Mouse (Mus musculus) thymus, postnatal 36 days (tissue): ENCODE measurements around the gene Pla2r1.

Source experiments
- DNase-seq, 2 experiments: peaks; one replicate each; pipeline ENCODE4 v3.0.0; 2022; ENCODE audit warnings: mixed read lengths in 2 of 2

Pla2r1 gene

DNA sequence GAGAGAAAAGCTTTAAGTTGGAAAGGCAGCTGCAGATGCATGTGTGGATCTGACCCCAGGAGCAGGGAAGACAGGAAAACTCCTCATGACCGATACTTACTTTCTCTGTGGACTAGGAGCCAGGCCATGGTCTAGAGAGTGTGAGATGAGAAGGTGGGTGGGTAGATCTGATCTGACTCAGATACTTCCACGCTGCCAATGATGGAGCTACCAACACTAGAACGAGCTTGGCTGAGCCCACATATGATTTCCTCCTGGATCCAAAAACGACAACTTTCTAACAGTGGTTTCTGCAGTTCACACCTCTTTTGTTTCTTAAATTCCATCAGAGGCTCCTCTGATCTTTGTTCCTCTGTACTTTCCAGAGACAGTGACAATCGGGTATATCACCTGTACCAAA is 151.4 kb downstream of the Pla2r1 start:
- no peak for DNase-seq

DNA sequence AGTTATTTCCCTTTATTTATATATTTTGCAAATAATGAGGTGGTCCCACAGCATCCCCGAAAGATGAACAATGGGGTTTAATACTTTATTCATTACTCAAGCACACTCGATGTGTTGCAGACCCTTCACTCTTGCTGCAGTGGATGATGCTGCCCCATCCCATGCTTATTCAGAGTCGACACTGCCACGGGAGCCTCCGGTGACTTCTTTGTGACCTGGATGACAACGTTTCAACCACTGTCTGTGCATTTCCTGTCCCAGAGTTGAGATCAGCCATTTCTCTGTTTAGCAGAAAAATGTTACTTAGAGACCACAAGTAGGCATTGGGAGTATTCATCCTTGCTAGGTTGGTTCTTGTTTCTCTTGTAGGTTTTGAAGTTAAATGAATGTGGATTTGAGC is 159.3 kb downstream of the Pla2r1 start:
- no peak for DNase-seq

DNA sequence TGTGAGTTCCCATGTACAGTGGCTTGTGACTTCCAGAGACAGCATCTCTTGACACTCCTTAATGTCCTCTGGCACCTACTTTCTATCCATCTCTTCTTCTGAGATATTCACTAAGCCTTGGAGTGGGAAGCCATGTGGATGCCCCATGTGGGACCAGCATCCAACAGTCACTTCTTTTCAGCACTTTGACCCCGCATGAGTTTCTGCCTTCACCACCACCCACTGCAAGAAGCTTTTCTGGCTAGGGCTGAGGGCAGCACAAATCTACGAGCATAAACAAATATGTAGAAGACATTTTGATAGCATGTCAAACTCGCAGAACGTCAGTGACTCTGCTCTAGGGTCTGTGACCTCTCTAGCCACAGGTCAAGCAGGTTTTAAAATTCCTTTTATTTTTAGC is 160.8 kb downstream of the Pla2r1 start:
- no peak for DNase-seq

DNA sequence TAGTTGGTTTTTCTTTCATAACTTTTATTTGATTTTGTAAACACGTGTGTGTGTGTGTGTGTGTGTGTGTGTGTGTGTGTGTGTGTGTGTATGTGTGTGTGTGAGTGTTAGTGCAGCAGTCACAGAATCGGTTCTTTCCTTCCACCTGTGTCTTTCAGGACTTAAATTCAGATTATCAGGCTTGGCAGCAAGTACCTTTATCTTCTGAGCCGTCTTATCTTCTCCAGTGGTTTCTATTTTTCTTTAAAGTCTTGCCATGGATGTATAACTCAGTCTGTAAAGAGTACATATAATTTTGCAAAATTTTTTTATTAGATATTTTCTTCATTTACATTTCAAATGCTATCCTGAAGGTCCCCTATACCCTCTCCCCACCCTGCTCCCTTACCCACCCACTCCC is 165.7 kb downstream of the Pla2r1 start:
- no peak for DNase-seq

DNA sequence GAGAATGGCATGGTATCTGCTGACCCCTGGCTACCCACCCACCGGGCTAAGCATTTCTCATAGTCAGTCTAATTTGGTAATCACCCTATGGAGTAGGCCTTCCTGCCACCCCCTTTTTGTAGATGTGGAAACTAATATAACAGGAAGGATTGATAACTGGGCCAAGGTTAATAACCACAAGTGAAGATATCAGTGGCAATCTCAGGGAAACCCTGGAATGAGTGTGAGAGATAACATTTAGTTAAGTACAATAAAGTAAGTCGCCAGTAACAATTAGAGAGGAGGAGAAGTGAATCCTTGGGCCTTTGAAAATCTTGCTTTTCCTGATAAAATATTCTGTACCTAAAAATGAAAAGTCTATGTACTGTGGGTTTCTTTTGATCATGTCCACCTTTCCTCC is 166.3 kb downstream of the Pla2r1 start:
- no peak for DNase-seq

DNA sequence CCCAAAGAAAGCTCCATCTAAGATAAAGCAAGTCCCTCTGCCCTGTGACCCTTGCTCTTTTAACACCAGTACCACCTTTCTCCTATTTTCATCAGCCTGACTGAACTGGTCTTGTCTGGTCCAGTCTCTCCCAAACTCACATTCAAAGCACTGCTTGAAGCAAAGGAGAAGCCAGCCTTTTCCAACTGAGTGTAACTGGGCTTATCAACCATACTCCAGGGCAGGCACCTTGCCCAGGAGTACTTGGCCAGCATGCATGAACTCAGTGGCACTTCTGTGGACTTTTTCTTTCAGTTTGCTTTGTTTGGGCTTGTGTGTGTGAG is 168.4 kb downstream of the Pla2r1 start:
- peak in 1 of 2 experiments; percentile 9 for DNase-seq

DNA sequence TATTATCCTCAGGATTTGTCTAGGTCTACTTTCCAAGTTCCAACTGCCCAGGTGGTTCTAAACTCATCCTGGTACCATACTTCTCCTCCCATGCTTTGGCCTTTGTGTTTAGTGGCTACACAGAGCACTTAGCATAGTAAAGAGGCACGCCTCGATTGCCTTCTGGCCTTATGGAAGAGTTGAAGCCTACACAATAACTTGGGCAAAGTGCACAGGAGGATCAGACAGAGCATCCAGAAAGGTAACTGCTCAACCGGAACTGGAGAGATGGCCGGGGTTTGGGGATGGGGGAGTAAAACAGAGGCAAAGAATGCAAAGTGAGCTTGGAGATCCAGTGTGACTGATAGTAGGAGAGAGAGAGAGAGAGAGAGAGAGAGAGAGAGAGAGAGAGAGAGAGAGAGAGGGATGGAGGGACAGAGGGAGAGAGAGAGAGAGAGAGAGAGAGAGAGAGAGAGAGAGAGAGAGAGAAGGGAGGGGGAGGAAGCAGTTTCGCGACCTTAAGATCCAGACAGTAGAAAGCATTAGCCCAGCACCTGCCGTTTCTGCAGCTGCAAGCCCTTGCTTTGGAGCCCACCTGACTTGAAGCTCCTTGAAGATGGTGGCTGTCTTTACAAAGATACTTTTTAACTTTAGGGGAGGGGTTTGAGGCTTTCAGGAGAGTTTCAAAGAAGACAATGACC is 168.9 kb downstream of the Pla2r1 start:
- DNase-seq, result peak; percentile 34 to 64

DNA sequence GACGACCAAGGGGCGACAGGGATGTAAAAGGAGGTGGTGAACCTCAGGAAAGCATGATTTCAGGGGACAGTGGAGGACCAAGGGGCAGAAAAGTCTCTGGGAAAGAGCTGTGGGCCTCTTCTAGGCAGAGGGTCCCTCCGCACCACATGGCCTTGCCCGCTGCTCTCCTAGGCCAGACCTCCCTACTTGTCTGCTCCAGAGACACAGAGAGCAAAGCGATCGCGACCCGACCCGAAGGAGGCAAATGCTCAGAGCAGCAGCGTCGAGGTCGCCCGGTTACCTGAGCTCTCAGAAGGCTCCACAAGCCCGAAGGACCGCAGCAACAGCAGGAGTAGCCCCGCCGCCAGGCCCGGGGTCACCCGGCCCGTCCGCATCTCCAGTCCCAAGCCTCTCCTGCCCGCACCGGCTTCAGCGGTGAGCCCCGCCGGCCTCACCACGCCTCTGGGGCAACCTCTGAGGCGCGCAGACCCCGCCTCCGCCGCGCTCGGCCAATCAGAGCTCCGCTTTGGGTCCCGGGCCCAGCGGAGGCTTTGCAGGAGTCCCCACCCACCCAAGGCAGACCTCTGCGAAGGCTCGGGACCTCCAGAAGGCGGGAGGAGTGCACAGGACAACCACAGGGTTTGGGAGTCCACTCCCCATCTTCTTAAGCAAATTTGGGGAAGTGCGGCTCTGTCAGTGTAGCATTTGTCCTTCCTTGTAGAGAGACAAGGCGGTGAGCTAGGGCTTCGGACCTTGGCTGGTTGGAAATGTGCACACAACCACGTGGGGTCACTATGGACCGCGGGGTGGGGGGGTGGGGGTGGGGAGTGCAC is 170.0 kb downstream of the Pla2r1 start, which contains the start of gene Ly75:
TSS of gene Ly75 (minus strand) at position 446 of the 812 bp plus-strand sequence.
- peak; percentile 94 to 95 for DNase-seq

DNA sequence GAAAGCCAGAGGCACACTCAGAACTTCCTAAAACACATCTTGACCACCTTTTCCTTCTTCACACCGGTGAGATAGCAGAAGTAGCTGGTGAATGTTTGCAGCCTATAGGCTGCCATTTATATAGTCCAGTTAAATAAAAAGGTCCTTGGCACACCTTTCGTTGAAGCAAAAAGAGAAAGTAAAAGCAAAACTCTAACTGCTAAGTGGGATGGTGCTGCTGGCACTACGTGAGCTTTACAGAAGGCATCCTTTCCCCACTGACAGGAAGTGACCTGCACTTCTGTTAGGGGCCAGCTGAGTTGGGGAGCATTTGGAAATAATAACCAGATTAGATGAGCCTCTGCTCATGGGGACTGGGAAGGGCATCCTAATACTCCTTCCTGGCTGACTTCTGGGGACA is 170.8 kb downstream of the Pla2r1 start:
- DNase-seq, result peak in 1 of 2 experiments; percentile 18

DNA sequence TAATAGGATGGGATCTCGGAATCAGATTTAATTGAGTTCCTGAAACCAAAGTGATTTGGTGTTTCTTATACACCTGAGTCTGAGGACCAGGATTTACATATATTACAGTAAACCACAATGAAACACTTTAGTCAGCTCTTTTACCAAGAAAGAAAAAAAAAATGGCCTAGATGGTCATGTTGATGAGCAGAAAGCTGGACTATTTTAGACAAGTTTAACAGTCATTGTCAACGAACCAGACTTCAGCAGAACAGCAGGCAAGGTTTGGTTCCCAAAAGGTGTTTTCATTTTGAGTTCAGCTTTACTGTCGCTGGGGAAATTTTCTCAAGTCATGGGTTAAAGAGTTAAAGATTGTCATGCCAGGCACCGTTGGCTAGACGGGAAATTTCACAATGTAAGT is 175.8 kb downstream of the Pla2r1 start:
- no peak for DNase-seq

DNA sequence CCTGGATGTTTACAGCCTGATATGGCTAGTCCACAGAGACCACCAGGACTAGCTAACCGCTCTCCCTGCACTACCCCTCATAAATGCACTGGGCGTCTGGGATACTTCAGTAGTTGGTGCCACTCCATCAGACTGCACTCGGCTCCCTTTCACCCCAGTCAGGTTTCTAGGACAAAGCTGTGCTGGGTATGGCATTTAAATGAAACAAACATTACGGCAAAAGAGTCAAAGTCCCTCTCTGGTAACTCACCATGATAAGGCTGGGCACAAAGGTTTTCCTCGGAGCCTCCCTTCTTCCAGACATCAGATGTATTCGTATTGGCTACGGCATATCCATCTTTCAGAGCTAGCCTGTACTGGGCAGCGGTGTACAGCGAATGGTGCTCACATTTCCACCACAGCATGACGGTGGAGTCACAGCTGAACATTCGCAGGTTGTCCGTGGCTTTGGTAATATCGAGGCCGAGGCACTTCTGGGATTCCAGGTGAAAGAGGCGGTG is 177.4 kb downstream of the Pla2r1 start:
- no peak for DNase-seq

DNA sequence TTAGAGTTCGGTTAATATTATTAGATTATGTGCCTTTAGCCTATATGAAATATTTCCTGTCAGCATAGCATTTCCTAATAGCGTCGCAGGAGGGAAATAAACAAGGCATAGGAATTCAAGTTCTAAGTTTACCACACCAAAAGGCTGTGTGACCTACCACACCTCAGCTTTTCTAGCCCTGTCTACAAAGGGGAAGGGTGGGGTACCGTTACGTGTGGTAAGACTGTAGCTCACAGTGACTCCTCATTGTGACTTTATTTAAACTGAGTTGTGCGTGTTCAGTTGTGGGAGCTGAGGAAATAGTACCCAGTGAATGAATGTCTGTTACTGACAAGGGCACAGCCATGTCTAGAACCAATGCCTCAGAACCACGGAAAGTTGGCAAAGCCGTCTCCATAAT is 178.0 kb downstream of the Pla2r1 start:
- DNase-seq, result no peak

DNA sequence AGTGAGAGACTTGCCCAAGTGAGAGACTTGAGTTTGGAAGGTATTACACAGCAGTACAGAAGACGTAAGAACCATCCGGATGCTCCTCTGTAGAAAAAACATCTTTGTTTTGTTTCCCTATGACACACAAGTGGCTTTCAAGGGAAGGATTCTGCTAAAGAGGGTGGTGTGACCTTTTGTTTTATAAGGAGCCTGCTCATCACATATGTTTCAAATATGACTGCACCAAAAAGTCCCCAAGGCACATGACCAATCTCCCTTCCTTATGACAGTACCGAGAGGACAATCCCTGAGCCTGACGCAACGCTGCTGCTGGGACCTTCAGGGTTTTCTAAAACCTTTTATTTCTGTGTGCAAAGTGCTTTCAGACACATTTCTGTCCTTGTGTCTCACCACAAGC is 182.9 kb downstream of the Pla2r1 start:
- DNase-seq, result no peak

DNA sequence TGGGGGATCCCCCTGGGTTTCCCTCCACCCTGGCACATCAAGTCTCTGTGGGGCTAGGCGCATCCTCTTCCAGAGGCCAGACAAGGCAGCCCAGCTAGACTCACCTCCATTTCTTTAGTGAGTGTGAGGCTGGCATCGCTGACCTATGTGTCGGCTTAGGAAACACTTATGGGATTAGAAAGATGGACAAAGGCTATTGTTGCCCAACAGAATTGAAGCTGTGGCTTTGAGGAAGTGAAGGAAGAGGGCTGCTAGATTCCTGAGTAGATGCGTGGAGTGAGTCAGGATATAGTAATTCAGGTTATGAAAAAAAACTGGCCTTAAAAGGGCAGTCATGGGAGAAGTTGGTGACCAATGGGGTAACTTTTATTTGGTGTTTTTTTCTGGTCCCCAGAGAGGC is 183.7 kb downstream of the Pla2r1 start:
- DNase-seq, result no peak

DNA sequence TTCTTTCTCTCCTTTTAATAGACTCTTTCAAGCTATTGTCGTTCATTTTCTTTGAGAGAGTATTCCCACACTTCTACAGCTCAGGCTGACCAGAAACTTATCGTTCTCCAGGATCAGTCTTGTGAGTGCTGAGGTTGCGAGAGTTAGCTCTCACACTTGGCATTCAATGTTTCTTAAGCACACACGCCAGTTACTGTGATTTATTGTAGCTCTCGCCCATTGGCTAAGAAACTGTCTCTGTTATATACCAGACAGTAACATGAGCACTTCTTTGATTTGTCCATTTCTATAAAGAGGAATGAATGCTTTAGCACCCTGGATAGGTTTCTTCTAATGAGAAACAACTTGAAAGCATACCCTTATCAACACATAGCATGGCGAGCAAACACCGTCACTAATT is 185.2 kb downstream of the Pla2r1 start:
- no peak for DNase-seq
